Mouse (Mus musculus) MEL (cell line): ENCODE measurements at regions not wholly inside any gene's neighbourhood (a gene's known extent, or its start where the extent isn't known, plus 50 kb on each side); places are given as distances from the start of the nearest gene placed in this dataset.

Experiments
- DNase-seq: peaks from one replicate; pipeline ENCODE4 v3.0.0; 2011; ENCODE audit warnings: low read depth, low spot score
- H3K27ac ChIP-seq: 2 replicates; pipeline ENCODE4 v1.5.1; 2012; ENCODE audit warnings: low read depth, mild to moderate bottlenecking, control low read depth, low read length, moderate library complexity; ENCODE audit not compliant: control insufficient read depth
- H3K27me3 ChIP-seq, 2 experiments: fragments of 150-350 bp in 1 of 2; sonication (generic) in 1 of 2; 2 replicates each; pipeline ENCODE4 v1.6.1; 2012; ENCODE audit warnings: low read length in 2 of 2, mild to moderate bottlenecking in 2 of 2, improper control_type of control experiment in 1 of 2, moderate library complexity in 1 of 2; ENCODE audit not compliant: insufficient read depth in 2 of 2, control insufficient read depth in 1 of 2
- H3K36me3 ChIP-seq, 2 experiments: 2 replicates each; pipeline ENCODE4 v1.6.1; 2012 to 2014; ENCODE audit warnings: low read length in 2 of 2, improper control_type of control experiment in 1 of 2, inconsistent platforms in 1 of 2, mild to moderate bottlenecking in 1 of 2; ENCODE audit not compliant: insufficient read depth in 2 of 2, control insufficient read depth in 1 of 2
- H3K4me1 ChIP-seq, 2 experiments: fragments of 150-350 bp in 1 of 2; sonication (generic) in 1 of 2; 2 replicates each; pipeline ENCODE4 v1.6.1; 2012; ENCODE audit warnings: low read length in 2 of 2, improper control_type of control experiment in 1 of 2, mild to moderate bottlenecking in 1 of 2; ENCODE audit not compliant: insufficient read depth in 2 of 2, control insufficient read depth in 1 of 2
- H3K4me3 ChIP-seq, 2 experiments: fragments of 150-350 bp in 1 of 2; sonication (generic) in 1 of 2; 2 replicates each; pipeline ENCODE4 v1.5.1; 2012; ENCODE audit warnings: low read depth in 2 of 2, low read length in 2 of 2, mild to moderate bottlenecking in 2 of 2, moderate library complexity in 2 of 2, control low read depth in 1 of 2, improper control_type of control experiment in 1 of 2; ENCODE audit not compliant: control insufficient read depth in 1 of 2, insufficient read depth in 1 of 2
- H3K79me2 ChIP-seq: 2 replicates; pipeline ENCODE4 v1.6.1; 2012; ENCODE audit warnings: mild to moderate bottlenecking, low read length, moderate library complexity; ENCODE audit not compliant: control insufficient read depth, poor library complexity, insufficient read depth
- H3K9ac ChIP-seq: 2 replicates; pipeline ENCODE4 v1.6.1; 2012; ENCODE audit warnings: low read depth, mild to moderate bottlenecking, control low read depth, low read length, moderate library complexity; ENCODE audit not compliant: control insufficient read depth, poor library complexity, severe bottlenecking
- H3K9me3 ChIP-seq: fragments of 150-350 bp; sonication (generic); replicated peaks from 2 replicates; pipeline ENCODE4 v1.6.1; 2012; ENCODE audit warnings: mild to moderate bottlenecking, low read length, improper control_type of control experiment, moderate library complexity; ENCODE audit not compliant: insufficient read depth
- BHLHE40 ChIP-seq: IDR thresholded peaks from 2 replicates; pipeline ENCODE4 v1.6.1; 2012; ENCODE audit warnings: low read depth, mild to moderate bottlenecking, inconsistent platforms, low read length, improper control_type of control experiment, borderline replicate concordance
- CTCF ChIP-seq, 3 experiments: IDR thresholded peaks in 2 of 3; conservative IDR thresholded peaks in 1 of 3; 2 replicates each; pipeline ENCODE4 v1.5.1; 2011 to 2012; ENCODE audit warnings: low read length in 3 of 3, low read depth in 2 of 3, mild to moderate bottlenecking in 2 of 3, improper control_type of control experiment in 1 of 3, inconsistent platforms in 1 of 3, mixed read lengths in 1 of 3, moderate library complexity in 1 of 3; ENCODE audit not compliant: control insufficient read depth in 1 of 3, insufficient read depth in 1 of 3, poor library complexity in 1 of 3, severe bottlenecking in 1 of 3
- ELF1 ChIP-seq: IDR thresholded peaks from 2 replicates; pipeline ENCODE4 v1.6.1; 2014; ENCODE audit warnings: low read depth, mild to moderate bottlenecking, inconsistent platforms, low read length, improper control_type of control experiment, moderate library complexity
- ETS1 ChIP-seq: IDR thresholded peaks from 2 replicates; pipeline ENCODE4 v1.6.1; 2012; ENCODE audit warnings: low read depth, mild to moderate bottlenecking, inconsistent platforms, low read length, improper control_type of control experiment, moderate library complexity
- GABPA ChIP-seq: IDR thresholded peaks from 2 replicates; pipeline ENCODE4 v1.6.1; 2012; ENCODE audit warnings: low read depth, mild to moderate bottlenecking, inconsistent platforms, low read length, improper control_type of control experiment, moderate library complexity
- GATA1 ChIP-seq: IDR thresholded peaks from 2 replicates; pipeline ENCODE4 v1.6.1; 2011; ENCODE audit warnings: low read depth, low read length, improper control_type of control experiment
- JUND ChIP-seq: IDR thresholded peaks from 2 replicates; pipeline ENCODE4 v1.6.1; 2011; ENCODE audit warnings: low read depth, mild to moderate bottlenecking, improper control_type of control experiment, low read length
- MAFK ChIP-seq: IDR thresholded peaks from 2 replicates; pipeline ENCODE4 v1.6.1; 2011; ENCODE audit warnings: low read depth, mild to moderate bottlenecking, low read length, improper control_type of control experiment, borderline replicate concordance
- MEF2A ChIP-seq: IDR thresholded peaks from 2 replicates; pipeline ENCODE4 v1.6.1; 2014; ENCODE audit warnings: low read depth, mild to moderate bottlenecking, inconsistent platforms, low read length, improper control_type of control experiment; ENCODE audit not compliant: poor library complexity, insufficient replicate concordance, severe bottlenecking; ENCODE audit errors: extremely low read depth
- MXI1 ChIP-seq: IDR thresholded peaks from 2 replicates; pipeline ENCODE4 v1.6.1; 2011; ENCODE audit warnings: mild to moderate bottlenecking, low read depth, low read length, improper control_type of control experiment
- MYB ChIP-seq: IDR thresholded peaks from 2 replicates; pipeline ENCODE4 v1.6.1; 2011; ENCODE audit warnings: mild to moderate bottlenecking, low read depth, low read length, improper control_type of control experiment
- MYC ChIP-seq: IDR thresholded peaks from 2 replicates; pipeline ENCODE4 v1.6.1; 2011; ENCODE audit warnings: low read depth, mild to moderate bottlenecking, low read length, improper control_type of control experiment, moderate library complexity
- NELFE ChIP-seq: IDR thresholded peaks from 2 replicates; pipeline ENCODE4 v1.6.1; 2011; ENCODE audit warnings: low read depth, low read length, improper control_type of control experiment
- POLR2A ChIP-seq, 2 experiments: IDR thresholded peaks; 2 replicates each; pipeline ENCODE4 v1.6.1; 2011 to 2012; ENCODE audit warnings: low read length in 2 of 2, mild to moderate bottlenecking in 2 of 2, control low read depth in 1 of 2, improper control_type of control experiment in 1 of 2, low read depth in 1 of 2, moderate library complexity in 1 of 2; ENCODE audit not compliant: control insufficient read depth in 1 of 2, insufficient read depth in 1 of 2, poor library complexity in 1 of 2
- POLR2AphosphoS2 ChIP-seq: IDR thresholded peaks from 2 replicates; pipeline ENCODE4 v1.6.1; 2011; ENCODE audit warnings: low read length, improper control_type of control experiment
- POLR2AphosphoS5 ChIP-seq: IDR thresholded peaks from 2 replicates; pipeline ENCODE4 v1.6.1; 2012; ENCODE audit warnings: low read depth, borderline replicate concordance, mild to moderate bottlenecking, inconsistent platforms, low read length, moderate library complexity, mixed read lengths
- RCOR1 ChIP-seq: IDR thresholded peaks from 2 replicates; pipeline ENCODE4 v1.6.1; 2012; ENCODE audit warnings: low read depth, mild to moderate bottlenecking, inconsistent platforms, low read length, improper control_type of control experiment
- TAL1 ChIP-seq: IDR thresholded peaks from 2 replicates; pipeline ENCODE4 v1.6.1; 2012; ENCODE audit warnings: mild to moderate bottlenecking, inconsistent platforms, low read length, moderate library complexity, mixed read lengths
- TBP ChIP-seq: IDR thresholded peaks from 2 replicates; pipeline ENCODE4 v1.8.0; 2011; ENCODE audit warnings: low read depth, low read length, improper control_type of control experiment
- UBTF ChIP-seq: IDR thresholded peaks from 2 replicates; pipeline ENCODE4 v1.6.1; 2012; ENCODE audit warnings: low read depth, mild to moderate bottlenecking, inconsistent platforms, low read length, improper control_type of control experiment, moderate library complexity, borderline replicate concordance; ENCODE audit not compliant: insufficient read depth
- ZKSCAN1 ChIP-seq: IDR thresholded peaks from 2 replicates; pipeline ENCODE4 v1.6.1; 2012; ENCODE audit warnings: low read depth, mild to moderate bottlenecking, inconsistent platforms, low read length, improper control_type of control experiment, moderate library complexity

DNA sequence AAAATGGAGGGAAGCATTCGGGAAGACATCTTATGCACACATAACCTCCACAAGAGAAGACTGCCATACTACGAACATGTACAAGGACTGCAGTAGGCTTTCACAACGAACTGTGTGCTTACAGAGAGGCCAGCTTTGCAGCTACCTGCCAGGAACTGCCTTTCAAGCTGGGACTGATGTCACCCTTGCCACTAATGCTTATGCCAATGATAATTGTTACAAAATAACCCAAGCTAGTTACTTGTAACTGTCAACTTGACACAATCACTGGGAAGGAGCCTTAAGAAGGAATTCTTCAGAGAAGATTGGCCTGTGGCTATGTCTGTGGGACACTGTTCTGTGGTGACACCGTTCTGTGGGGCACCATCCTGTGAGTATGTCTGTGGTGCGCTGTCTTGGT, 85.4 kb upstream of the Pced1b start:
- Histone ChIP-seq H3K27me3 (no peaks in the 10 kb centered on the region), H3K9ac (no peak overlapping the region)
- TF ChIP-seq ZKSCAN1, result no peak
- no peak for TF ChIP-seq MEF2A
- no peak for TF ChIP-seq CTCF (IDR thresholded peaks at IDR 0.05 in 2 of 3, conservative IDR thresholded peaks at IDR 0.05 in 1 of 3; ENCODE audit: control insufficient read depth in 1 of 3, insufficient read depth in 1 of 3, low read depth in 2 of 3, low read length in 3 of 3, poor library complexity in 1 of 3, severe bottlenecking in 1 of 3)
- no peak for TF ChIP-seq MAFK
- TF ChIP-seq GABPA, result no peak
- TF ChIP-seq POLR2A (IDR thresholded peaks at IDR 0.05; ENCODE audit: control insufficient read depth in 1 of 2, insufficient read depth in 1 of 2, low read depth in 1 of 2, low read length in 2 of 2, poor library complexity in 1 of 2), result no peak
- TF ChIP-seq MYC, result no peak
- TF ChIP-seq UBTF, result no peak
- no peak for TF ChIP-seq BHLHE40
- TF ChIP-seq NELFE, result no peak
- no peak for TF ChIP-seq POLR2AphosphoS5
- no peak for TF ChIP-seq TAL1
- TF ChIP-seq ELF1, result no peak
- no peak for TF ChIP-seq MYB
- no peak for TF ChIP-seq JUND
- no peak for TF ChIP-seq GATA1
- no peak for TF ChIP-seq TBP
- no peak for TF ChIP-seq POLR2AphosphoS2
- TF ChIP-seq MXI1, result no peak
- TF ChIP-seq RCOR1, result no peak
- TF ChIP-seq, all 39 proteins: peak for 0
- no peak overlapping the region for H3K4me3 ChIP-seq
- H3K36me3 ChIP-seq, result no peaks in the 10 kb centered on the region
- H3K79me2 ChIP-seq, result no peaks in the 10 kb centered on the region
- H3K9me3 ChIP-seq, result no peaks in the 10 kb centered on the region
- H3K4me1 ChIP-seq, result no peaks in the 10 kb centered on the region
- DNase-seq, result no peak
- H3K27ac ChIP-seq, result no peak overlapping the region

DNA sequence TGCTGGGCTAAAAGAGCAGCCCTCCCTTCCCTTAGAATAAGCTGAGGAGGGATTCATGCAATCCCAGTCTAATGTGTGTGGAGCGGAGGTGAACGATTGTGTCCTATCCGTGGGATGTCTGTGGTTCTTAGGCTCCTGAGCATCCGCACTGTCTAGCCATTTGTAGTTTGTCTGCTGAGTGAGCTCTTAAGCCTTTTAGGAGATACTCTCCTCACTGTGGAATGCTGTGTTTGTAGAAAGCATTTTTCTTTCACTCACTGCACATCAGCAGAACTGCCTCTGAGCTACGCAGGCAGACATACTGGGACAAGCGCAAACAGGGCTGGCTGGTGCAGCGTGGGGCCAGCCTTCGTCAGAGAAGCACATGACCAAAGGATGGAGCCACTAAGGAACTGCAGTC, 94.6 kb upstream of the Pced1b start:
- no peak for TF ChIP-seq ETS1
- no peak overlapping the region for H3K4me3 ChIP-seq
- H3K9me3 ChIP-seq, result no peaks in the 10 kb centered on the region
- H3K9ac ChIP-seq, result no peak overlapping the region
- H3K27ac ChIP-seq, result no peak overlapping the region
- H3K27me3 ChIP-seq, result no peaks in the 10 kb centered on the region
- no peaks in the 10 kb centered on the region for H3K79me2 ChIP-seq
- H3K36me3 ChIP-seq, result no peaks in the 10 kb centered on the region
- no peaks in the 10 kb centered on the region for H3K4me1 ChIP-seq
- DNase-seq, result no peak
